Mouse (Mus musculus) CD8-positive naive resting alpha-beta T cell, adult 2 months (primary cell): ENCODE results near the gene Aff3.

Experiments used
- DNase-seq, 2 experiments: peaks; one replicate each; pipeline ENCODE4 v3.0.0; 2022; ENCODE audit warnings: low read depth in 2 of 2, low spot score in 2 of 2

Aff3 gene

DNA sequence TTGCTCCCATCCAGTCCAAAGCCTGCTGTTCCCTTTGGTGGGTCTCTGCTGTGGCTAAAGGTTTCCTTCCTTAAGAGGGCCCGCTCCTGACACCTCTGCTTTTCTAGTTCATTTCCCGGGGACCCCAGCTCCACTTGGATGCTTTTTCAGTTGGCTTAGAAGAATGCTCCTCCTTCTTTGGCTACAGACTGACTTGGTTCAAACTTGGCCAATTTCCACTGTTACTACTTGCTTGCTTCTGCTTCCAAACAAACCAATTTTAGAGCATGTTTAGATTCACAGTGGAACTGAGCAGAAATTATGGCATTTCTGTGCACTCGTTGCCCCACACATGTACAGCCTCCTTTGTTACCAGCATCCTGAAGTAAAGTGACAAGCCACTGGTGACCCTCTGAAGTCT lies 469.0 kb downstream of the Aff3 start:
- no peak for DNase-seq

DNA sequence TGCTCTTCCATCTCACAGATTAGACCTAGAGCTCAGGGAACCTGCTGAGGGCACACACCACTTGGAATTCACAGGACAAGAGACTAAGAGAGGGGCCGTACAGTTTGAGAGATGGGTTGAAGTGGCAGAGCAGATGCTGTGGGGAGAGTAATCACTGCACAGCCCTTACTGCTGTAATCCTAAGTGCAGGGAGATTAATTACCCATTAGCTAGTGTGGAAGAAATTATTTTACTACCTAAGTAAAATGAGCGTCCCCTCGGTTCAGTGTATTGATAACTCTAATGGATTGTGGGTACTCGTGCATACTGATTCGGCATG lies 478.6 kb downstream of the Aff3 start:
- no peak for DNase-seq

DNA sequence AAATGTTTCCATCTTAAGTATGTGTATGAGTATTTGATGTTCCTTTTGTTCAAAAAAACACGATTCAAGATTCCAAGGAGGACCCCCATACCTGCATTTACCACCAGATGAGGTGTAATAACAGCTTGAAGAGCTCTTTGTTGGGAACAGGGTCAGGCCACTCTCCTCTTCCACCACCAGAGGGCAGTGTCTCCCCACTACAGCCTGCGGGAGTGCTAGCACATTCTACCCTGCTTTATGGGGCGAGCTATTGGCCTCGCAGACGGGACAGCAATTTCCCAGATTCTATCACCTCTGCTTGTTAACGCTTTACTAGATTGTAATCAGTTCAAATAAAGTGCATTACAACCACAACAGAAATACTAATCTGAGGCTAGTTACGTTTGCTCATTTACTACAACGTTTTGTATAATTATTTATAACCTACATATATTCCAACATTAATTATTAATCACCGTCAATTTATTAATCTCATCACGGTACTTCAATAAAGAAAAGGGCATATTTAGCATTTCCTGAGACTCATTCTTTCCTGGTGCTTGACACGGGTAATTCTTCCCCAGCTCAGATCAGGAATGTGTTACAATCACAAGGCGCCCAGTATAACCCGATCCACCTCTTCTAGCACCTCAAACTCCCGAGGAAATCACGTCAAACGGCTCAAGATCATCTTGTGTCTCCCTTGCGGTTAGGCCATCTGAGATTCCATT lies 479.1 kb downstream of the Aff3 start:
- peak; percentile 41 to 55 for DNase-seq

DNA sequence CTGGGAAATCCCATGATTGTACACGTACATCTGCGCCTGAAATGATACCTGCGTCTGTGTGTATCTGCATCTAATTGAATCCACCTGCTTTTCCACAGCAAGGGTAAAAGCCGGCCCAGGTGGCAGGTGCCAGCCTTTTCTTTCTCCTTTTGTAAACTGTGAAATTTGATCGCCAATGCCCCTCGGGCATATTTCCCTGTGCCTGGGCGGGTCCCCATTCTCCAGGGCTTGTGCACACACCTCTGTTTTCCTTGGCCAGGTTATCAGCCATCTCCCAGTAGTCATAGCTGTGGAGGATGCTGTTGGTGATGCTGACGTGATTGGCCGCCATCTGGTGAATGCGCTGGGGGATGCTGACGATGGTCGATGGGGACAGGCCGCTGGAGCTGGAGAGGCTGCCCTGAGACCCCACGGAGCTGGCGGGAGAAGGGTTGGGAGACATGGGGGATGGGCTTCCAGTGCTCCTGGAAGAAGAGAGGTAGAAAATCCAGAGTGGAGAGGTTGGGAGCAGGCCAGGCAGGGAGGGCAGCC lies 483.7 kb downstream of the Aff3 start:
- no peak for DNase-seq

DNA sequence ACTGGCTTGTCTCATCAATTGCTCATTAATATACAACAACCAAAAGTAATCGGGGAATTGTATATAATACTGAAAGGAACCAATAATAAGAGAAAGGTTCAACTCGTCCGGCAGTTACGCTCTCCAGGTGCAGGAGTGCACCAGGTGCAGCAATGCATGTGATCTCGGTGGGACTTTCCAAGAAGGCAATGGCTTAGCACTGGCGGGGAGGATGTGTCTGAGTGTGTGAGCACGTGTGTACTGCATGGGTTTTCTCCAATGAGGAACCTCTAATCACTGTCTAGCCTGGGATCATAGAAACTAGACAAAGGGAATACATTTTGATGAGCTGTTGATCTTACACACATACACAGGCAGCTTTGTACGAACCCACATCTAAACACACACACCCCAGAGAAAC lies 485.8 kb downstream of the Aff3 start:
- no peak for DNase-seq

DNA sequence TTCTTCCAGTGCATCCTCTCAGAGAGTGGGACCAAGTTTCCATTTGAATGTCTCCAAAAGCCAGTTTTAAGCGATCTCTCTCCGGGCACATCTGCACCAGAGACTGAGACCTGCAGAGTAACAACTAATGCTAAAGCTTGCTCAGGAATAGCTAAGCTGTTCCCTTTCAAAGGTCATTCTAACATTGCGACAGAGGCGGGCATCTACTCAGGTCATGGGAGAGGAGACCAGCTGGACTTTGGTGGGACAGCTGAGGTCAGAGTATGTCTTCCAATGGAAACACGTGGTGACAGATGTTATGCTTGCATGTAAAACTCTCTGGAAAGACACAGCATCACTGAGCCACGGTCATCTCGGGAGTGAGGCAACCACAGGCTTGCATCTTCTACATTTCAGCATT lies 488.7 kb downstream of the Aff3 start:
- DNase-seq = no peak

DNA sequence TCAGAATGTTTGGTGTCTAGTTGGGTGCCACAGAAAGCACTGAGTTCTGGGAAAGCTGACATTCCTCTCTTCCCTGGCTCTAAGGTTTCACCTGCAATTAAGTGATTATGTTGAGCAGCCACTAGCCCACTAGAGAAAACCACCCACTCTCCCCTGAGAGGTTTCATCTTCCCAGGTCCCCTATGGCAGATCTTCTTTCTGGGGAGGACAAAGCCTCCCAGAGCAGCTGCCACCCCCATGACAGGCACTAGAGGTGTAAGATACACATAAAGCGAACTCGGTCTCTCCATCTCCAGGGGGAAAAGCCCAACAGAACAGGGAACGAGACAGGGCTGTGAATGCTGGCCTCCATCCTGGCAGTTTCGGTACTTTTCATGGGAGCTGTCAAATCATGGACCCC lies 492.9 kb downstream of the Aff3 start:
- DNase-seq = no peak

DNA sequence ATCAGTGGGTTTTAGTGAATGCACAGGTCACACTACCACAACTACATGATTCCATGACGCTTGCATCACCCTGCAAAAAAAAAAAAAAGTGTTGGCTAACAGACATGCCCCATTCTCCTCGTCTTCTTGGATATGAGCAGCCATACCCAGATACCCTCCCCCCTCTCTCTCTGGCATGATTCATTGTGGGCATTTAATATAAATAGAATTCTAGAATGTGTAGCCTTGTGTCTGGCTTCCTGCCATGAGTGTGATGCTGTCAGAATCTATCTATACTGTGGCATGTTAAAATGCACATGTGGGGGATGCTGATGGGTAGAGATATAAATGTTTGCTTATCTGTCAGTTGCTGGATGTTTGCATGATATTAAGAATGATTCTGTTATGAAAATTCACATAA lies 499.1 kb downstream of the Aff3 start:
- DNase-seq = no peak

DNA sequence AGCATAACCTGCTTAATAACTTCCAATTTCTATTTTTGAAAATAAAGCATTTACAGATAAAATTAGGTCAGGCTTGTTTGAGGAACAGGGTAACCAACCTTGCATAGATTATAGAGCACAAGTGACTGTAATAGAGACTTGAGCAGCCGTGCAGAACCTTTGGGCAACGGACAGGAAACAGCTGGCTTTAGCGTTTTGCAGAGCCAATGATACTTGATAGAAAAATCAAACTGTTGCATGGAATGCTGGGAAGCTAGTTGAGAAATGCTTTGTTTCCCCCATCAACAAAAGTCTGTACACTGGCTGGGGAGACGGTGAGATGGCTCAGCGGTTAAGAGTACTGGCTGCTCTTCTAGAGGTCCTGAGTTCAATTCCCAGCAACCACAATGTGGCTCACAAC lies 514.7 kb downstream of the Aff3 start:
- no peak for DNase-seq

DNA sequence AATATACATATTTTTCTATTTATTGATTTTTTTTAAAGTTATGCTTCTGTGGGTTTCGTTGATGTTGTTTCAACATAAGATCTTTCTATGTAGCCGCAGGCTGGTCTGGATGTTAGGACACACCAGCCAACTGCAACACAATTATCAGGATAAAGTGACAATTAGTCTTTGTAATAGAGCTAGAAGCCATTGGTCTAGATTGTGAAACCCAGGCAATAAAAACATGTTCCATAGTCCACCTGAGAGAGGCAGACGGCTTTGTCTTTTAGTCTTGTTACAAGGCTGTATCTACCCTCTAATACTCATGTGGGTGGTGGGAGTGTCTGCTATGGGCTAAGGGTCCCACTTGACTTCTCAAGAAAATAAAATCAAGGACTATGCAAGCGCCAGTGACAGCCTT lies 518.7 kb downstream of the Aff3 start:
- DNase-seq = no peak

DNA sequence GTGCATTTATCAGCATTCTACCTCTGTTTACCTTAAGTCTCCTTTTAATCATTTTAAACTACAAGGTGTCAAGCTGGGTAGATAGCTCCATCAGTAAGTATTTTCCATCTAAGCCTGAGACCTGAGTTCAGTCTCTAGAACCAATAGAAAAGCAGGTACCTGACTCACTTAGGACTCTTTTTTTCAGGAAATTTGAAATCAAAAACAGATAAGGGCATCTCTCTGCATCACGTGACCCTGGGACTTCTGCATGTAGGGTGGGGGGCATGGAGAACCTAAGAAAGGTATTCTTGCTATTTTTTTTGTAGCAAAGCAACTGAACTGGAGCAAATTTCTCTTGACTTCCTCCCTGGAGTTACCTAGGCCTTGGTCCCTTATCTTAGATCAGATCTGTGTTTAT lies 523.4 kb downstream of the Aff3 start:
- no peak for DNase-seq

DNA sequence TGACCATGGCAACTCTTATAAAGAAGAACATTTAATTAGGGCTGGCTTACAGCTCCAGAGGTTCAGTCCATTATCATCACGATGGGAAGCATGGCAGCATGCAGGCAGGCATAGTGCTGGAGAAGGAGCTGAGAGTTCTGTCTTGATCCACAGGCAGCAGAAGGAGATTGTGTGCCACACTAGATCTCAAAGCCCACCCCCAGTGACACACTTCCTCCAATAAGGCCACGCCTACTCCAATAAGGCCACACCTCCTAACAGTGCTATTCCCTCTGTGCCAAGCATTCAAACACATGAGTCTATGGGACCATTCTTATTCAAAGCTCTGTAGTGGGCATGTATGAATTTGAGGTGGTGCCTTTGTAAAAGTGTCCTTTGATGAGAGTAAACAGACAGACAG lies 523.8 kb downstream of the Aff3 start:
- no peak for DNase-seq

DNA sequence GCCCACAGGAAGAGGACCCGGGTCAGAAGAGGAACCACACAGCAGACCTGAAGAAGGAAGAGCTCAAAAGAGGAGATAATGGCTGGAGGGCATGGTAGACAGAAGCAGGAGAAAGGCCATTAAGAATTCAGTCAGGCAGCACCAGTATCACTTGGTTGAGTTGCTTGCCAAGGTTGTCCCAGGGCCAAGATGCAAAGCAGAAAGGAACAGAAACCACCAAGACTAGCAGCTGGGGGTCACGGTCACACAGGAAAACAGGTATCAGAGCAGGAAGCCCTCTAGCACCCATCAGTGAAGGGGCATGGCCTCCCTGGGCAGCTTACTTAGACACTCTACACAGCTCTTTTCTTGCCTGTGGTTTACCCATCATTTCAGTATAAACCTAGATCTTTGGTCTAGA lies 525.4 kb downstream of the Aff3 start:
- no peak for DNase-seq

DNA sequence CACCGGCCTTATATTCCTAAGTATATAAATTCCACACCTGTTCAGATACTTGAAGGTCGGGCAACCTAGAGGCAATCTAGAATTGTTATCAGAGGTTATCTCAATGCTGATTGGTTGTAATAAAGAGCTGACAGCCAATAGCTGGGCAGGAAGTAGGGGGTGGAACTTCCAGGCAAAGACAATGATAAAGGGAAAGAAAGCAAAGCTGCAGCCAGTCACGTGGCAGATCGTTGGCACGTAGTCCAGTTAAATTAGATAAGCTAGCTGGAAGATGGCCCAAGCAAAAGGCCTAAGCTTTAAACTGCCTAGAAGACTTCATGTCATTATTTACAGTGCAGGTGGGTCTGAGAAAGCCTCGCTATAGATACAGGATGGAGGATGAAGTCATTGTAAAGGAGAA lies 531.8 kb downstream of the Aff3 start:
- no peak for DNase-seq

DNA sequence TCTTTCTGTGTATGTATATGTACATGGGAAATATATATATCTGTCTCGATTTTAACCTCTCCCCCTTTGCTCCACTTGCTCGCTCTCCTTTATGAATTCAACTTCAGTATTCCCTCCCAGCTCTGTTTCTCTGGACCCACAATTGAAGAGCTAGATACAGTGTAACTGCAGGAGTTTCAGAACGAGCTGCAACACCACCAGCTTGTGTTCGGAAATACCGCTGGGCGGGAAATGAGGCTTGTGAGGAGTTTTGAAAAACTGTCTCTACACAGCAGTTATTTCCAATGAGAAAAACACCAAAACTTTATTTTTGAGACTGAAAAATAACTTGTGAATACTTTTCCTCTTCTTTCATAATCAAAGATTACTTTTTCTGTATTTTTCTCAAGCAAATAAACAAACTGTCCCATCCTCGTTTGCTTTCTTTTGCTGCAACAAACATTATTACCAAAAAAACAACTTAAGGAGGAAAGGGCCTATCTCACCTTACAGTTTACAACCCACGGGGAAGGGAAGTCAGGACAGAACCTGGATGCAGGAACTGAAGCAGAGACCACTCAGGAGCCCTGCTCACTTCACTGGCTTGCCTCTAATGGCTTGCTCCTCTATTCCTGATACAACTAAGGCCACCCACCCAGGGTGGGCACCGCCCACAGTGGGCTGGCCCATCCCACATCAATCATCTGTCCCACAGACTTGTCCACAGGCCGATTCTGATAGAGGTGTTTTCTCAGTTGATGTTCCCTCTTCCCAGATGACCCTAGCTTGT lies 533.9 kb downstream of the Aff3 start:
- DNase-seq = no peak

DNA sequence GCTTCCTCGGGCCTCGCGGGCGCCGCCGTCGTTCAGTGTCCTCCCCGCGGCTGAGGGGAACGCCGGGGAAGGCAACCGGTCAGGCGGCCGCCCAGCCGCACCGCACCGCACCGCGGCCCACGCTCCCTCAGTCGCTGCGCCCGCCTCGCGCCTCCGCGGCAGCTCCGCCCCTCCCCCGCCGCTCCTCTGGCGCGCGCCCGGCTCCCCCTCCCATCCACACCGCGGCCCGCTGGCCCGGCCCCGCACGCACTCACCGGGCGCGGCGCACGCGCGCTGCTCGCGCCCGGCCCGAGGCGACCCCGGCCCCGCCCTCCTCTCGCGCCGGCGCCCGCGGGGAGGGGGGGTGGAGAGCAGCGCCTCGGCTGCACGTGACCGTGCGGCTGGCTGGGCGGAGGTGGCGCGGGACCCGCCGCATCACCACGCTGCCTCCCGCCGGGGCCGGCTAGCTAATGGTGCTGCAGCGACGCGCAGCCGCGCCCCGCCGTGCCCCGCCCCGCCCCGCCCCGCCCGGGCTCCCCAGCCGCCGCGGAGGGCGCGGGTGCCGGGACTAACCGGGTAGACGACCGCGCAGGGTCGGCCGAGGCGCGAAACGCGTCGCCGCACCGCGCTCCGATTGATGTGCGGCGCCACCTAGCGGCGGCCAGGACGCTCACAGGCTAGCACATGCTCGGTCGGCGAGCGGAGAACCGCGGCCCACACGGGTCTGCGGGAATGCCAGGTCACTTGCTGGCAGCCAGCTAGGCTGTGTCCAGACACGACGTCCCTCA lies 535.1 kb downstream of the Aff3 start, which contains the start of gene Rev1:
Gene Rev1, minus strand, starts transcription at position 301 of the 767 bp plus-strand sequence.
- peak; percentile 74 to 75 for DNase-seq

DNA sequence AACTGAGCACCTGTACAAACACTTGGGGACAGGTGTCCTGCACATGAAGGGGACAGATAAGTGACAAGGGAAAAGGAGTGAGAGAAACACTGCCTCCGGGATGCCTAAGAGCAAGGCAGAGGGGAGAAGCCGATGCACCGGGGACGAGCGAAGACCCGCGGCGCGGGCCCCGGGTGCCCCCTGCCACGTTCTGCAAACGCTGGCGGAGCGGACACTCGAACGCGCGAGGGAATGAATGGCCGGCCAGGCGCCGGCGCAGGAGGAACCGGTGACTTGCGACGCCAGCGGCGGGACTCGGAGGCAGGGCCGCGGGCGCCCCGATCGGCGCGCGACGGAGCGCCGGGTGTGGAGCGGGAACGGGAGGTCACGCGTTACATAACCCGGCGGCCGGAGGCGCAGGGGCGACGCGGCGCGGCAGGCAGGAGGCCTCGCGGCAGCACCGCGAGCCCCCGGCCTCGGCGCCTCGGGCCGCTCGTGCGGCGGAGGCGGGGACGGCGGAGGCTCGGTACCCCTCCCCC lies 535.8 kb downstream of the Aff3 start:
- DNase-seq = peak; percentile 10 to 24
